Mouse (Mus musculus) adrenal gland, adult 8-10 months (tissue): ENCODE results near the gene Zcwpw1. TPM values are rescaled to one million over a fixed set of nuclear protein-coding genes. Genes with fewer than 3 reads are reported as not detected.

Experiments used
- DNase-seq: peaks from one replicate; pipeline ENCODE4 v3.0.0; 2022
- total RNA-seq, 4 experiments: library from RNA; stranded (reverse); gene quantifications; 2 replicates each; pipeline ENCODE4 v1.2.4; 2022

The Zcwpw1 gene
- total RNA-seq, 4 experiments from 2014 or later = 1.4 to 4.4 (median 2.8) TPM

DNA sequence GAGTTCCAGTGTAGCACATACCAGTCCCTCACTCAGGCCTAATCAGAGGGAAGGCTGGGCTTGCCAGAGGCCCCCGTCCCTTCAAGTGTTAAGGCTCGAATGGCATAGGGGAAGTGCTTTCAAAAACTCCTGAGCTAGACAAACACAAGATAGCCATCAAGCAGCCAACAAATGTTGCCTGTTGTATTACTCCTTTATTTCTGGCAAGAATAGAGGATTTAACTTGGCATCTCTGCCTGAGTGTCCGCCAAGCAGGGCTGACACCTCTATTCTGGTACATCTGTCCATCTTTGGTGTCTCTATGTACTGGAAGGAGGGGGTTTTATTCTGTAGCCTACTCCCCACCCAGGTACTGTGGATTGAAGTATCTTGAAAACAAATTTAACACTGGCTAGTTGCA lies 31.5 kb upstream of the Zcwpw1 start:
- DNase-seq = no peak

DNA sequence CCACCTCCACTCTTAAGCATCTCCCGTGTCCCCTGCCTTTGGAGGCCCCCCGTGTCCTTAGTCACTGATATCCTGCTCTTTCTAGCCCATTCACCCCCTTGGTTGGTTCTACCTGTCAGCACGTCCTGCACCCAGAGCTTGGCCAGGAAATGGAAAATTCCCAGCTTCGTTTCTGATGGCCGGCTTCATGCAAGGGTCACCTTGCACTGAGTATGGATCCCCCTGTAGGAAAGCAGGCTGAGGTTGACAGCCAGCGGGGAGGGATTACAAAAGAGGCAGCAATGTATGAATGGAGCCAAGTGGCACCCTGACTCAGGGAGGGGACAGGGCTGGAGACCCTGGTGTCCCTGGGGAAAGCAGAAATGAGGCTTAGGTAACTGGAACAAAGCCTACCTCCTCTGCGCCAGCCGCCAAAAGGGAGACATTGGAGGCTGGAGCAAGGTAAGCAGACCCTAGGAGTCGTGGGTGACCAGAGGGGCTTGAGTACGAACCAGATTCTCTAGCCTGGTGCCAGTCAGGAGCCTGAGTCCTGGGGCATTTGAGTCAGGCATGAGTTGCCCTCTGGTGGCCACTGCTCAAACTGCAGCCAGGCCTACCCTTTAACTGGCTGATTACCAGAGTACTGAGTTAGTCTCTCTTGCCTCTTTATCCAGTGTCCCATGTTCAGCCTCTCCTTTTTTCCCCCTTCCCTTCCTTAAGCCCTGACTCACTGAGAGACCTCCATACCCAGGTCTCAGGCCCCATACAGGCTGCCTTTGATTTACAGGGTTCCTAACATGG lies 30.5 kb upstream of the Zcwpw1 start:
- DNase-seq = peak; percentile 71

DNA sequence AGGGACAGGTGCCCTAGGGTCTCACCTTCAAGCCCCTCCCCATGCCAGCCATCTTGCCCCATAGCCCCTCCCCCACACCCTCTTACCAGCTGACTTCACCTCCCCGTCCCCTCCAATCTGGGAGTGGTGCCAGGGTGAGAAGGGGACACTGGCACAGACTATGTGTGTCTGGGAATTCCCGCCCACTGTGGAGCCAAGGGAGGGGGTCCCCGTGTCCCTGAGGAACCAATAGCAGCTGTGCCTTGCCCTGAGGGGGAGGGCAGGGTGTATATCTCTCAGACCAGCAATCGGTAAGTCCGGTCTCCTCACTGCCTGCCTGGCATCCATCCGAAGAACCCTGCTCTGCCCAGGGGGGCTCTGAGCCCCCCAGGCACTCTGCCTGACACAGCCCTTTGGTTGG lies 29.7 kb upstream of the Zcwpw1 start:
- no peak for DNase-seq

DNA sequence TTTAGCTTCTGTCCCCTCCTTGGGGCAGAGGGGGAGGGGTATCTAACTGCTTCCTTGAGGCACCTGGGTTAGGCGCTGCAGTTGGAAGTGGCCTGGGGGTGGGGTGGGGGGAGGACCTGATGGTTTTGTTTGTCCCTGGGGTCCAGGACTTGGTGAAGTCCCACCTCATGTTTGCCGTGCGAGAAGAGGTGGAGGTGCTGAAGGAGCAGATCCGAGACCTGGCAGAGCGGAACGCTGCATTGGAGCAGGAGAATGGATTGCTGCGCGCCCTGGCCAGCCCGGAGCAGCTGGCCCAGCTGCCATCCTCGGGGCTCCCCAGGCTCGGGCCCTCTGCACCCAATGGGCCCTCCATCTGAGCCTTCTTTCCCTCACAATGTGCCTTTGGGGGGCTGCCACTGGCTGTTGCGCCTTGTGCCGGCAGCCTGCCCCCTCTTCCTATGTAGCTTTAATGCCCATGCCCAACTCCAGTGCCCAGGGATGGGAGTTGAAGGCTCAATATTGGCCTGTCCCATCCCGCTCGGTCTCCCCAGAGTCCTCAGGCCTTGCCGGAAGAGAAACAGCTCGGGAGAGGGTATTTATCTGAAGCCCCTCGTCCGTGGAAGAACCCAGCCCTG lies 28.6 kb upstream of the Zcwpw1 start:
- DNase-seq = no peak

DNA sequence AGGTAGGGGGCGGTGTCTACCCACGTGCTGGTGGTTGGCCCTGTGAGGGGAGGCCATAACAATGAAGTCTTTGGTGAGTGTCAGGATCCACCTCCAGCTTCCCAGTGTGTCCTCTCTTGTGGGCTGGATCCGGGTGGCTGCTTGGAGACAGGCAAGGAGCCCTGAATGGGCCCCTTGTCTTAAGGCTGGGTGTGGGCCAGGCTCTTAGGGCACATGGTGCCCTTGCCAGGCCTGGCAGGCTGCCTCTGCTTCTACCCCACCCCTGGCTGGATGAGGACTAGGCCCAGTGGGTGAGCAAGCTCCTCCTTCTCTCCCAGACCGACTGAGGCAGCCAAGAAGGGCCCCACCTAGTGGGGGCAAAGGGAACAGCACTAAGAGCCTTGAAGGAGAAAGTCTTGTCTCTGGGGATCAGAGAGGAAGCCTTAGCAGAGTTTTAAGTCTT lies 27.6 kb upstream of the Zcwpw1 start:
- DNase-seq = peak; percentile 76

DNA sequence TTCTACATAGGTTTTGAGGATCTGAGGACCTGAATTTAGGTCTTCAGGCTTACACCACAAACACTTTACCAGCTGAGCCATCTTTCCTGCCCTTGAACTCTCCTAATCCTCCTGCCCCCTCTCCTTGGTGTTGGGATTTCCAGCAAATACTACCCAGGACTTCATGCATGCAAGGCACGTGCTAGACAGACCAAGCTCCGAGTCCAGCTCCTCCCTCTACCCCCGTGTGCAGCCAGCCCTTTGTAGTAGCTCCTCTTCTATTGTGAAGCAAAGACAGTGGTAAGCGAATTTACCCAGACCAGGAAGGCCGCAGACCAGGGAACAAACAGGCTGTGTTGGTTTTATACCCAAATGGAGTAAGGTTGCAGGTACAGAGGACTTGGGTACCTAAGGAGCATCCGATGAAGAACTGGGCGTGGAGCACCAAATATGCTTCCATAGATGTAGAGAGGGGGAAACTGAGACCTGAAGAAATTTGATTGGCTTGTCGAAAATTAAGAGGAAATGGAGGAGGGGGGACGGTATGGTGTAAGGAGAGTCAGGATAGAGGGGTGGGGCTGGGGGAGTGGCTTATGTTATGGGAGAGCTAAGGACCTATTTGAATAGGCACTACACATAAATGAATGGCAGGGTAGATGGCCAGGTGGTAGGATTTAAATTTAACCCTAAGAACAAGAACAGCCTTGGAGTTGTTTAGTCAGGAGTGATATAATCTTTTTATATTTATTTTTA lies 22.8 kb upstream of the Zcwpw1 start:
- DNase-seq = no peak

DNA sequence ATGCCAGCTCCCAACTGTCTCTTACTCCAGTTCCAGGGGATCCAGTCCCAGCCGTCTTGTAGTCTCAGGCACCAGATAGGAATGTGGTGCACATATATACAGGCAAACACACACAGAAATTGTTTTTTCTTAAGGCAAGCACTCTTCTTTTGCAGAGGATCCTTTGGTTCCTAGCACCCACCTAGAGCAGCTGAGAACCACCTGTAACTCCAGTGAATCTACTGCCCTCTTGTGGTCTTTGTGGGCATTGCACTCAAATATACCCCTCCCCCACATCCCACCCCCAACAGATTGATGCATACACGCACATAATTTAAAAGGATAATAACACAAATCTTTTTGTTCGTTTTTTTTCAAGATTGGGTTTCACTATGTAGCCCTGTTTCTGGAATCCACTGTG lies 21.3 kb upstream of the Zcwpw1 start:
- DNase-seq = no peak

DNA sequence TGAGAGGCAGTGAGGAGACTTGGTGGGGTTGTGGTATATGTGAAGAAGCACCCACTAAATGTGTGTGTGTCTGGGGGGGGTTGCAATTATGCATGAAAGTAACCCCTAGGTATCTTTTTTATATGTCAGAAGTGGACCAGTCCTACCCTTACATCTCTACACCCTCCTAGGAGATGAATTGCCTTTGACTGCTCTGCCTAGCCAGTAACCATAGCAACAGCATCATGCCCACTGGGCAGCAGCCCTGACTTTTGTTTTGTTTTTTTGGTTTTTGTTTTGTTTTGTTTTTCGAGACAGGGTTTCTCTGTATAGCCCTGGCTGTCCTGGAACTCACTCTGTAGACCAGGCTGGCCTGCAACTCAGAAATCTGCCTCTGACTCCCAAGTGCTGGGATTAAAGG lies 19.1 kb upstream of the Zcwpw1 start:
- DNase-seq = no peak

DNA sequence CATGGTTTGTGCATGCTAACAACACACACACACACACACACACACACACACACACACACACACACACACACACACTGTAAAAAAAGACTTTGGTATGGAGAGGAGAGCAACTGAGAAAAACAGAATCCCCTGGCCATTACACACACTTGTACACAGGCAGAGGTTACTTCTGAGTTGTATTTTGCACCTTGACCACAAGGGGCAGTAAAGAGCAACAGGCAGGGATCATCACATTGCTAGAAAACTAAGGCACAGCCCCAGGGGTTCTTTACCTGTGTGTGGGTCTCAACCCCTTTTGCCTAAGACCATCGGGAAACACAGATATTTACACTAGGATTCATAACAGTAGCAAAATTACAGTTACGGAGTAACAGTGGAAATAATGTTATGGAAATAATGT lies 16.9 kb upstream of the Zcwpw1 start:
- DNase-seq = no peak

DNA sequence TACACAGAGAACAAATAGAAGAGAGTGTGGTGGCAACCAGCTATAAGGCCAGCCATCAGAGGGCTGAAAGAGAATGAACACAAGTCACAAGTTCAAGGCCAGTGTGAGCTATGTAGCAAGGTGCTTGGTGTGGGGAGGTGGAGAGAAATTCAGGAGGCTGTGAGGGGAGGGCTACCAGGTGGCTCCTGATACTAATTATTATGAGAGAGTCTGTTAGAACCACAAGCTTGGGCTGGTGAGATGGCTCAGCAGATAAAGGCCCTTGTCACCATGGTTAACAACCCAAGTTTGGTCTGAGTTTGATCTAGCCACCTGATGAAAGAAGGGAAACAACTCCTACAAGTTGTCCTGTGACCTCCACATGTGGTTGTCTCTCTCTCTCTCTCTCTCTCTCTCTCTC lies 14.8 kb upstream of the Zcwpw1 start:
- no peak for DNase-seq

DNA sequence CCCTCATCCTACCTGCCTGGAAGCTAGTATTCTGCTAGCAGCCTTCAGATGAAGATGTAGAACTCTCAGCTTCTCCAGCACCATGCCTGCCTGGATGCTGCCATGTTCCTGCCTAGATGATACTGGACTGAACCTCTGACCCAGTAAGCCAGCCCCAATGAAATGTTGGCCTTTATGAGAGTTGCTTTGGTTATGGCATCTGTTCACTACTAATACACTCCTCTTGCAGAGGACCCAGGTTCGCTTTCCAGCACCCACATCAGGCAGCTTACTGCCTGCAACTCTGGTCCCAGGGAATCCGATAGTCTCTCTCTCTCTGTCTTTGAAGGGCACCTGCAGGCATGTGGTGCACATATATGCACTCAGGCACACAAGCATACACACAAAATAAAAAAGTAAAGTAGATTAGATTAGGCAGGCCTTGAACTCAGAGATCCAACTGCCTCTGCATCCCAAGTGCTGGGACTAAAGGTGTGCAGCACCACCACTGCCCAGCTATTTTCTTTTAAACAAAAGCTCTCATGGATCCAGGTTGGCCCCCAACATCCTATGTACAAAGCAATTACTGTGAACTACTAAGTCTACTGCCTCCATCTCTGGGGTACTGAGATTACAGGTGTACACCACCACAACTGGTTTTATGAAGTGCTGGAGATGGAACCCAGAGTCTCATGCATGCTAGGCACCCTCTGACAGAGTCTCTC lies 11.9 kb upstream of the Zcwpw1 start:
- DNase-seq = no peak

DNA sequence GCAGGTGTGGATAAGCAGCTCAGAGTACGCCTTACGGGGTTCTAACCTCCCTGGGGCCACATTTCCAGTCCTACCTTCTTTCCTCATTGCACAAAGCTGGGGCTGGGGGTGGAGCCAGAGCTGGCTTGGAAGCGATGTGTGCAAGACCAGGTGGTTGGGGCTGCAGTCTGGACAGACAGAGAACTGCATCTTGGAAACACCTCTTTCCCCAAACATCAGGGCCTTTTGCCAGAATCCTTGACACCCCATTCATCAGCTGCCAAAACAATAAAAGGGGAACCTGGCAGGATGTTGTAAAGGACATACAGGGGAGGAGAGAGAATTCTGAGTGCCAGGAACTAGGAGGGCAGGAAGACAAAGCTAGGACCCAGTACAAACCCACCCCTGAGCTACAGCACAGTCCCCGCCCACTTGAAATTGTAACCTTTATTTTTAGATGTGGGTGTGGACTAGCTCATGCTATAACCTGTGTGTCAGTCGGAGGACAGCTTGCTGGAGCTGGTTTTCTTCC lies 11.1 kb upstream of the Zcwpw1 start:
- DNase-seq = no peak

DNA sequence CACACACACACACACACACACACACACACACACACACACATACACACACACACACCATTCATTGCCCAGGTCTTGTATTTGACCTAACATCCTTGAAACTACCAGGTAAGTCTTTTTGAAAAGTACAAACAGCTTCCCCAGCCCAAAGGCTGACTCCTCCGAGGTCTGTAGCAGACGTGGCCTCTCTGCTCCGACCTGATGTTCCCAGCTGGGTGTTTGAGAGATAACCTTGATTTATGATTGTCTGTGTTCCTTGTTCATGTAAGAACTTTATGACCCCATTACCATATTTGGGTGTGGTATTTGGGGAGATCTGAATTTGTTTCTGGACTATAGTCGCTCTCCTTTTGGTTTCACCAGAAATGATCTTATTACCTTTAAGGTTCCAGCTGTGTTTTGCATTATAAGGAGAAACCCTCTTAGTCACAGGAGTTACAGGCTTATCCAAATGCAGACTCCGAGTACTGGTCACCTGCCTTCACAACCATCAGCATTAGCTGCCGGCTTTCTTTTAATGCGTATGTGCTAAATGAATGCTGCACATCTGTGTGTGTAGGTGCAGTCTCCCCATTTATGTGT lies 10.2 kb upstream of the Zcwpw1 start:
- no peak for DNase-seq

DNA sequence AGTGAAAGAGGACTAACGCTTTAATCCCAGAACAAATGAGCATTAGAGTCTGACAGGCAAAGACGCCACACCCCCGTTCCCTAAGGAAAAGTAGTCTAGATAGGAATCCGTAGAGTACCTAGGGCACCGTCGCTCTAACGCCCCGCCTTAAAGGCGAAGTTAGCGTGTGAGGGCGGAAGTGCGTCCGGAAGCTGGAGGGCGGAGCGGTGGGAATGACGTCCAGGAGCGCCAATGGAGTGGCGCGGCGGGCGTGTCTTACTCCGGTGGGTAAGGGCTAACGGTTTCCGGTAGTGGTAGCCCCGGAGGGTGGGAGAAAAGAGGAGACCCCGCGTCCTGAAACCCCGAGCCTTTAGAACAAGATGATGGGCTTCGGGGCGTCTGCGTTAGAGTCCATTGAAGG lies 9.0 kb upstream of the Zcwpw1 start, which contains the start of gene Ppp1r35:
TSS of gene Ppp1r35 (plus strand) at position 215 of the 400 bp plus-strand sequence.
- peak; percentile 96 for DNase-seq

DNA sequence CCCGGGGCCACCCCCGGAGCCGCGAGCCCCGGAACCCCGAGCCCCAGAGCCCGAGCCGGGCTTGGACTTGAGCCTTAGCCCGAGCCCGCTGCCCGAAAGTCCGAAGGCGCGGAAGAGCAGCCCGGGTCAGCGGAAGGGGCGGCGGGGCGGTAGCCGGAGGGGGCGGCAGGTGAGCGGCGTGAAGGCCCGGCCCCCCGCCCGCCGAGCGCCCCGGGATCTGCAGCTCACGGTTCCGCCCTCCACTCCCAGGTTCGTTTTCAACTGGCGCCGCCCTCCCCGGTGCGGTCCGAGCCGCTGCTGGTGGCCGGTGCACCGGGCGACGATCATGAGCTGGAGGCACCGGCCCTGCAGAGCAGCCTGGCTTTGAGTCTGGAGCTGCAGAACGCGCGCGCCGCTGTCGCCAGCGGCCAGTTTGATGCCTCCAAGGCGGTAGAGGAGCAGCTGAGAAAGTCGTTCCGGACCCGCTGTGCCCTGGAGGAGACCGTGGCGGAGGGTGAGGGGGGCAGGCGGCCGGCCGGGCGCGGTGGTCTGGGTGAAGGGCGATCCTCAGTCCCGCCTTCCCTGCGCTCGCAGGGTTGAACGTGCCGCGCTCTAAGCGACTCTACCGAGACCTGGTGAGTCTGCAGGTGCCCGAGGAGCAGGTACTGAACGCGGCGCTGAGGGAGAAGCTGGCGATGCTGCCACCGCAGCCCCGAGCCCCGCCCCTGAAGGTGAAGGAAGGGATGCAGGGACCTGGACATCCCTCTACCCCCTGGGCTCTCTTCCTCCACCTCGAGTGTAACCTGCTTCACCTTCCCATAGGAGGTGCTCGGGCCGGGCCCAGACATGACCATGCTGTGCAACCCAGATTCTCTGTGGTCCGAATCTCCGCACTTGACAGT lies 8.3 kb upstream of the Zcwpw1 start:
- DNase-seq = no peak

DNA sequence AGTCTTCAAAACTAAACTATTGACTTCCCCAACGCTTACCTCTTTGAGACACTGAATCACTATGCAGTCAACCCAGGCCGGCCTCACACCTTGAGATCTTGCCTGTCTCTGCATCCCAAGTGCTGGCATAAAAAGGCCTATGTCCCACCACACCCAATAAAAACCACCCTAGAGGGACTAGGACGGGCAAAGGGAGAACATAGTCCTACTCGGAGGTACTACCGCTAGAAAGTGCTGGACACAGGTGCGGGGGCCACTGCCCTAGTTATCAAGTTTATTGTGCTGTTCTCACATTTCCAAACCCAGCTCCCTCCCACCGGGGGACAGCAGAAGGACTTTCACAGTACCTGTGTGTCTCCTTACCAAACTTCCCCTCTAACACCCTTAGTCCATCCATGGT lies 5.9 kb upstream of the Zcwpw1 start:
- no peak for DNase-seq

DNA sequence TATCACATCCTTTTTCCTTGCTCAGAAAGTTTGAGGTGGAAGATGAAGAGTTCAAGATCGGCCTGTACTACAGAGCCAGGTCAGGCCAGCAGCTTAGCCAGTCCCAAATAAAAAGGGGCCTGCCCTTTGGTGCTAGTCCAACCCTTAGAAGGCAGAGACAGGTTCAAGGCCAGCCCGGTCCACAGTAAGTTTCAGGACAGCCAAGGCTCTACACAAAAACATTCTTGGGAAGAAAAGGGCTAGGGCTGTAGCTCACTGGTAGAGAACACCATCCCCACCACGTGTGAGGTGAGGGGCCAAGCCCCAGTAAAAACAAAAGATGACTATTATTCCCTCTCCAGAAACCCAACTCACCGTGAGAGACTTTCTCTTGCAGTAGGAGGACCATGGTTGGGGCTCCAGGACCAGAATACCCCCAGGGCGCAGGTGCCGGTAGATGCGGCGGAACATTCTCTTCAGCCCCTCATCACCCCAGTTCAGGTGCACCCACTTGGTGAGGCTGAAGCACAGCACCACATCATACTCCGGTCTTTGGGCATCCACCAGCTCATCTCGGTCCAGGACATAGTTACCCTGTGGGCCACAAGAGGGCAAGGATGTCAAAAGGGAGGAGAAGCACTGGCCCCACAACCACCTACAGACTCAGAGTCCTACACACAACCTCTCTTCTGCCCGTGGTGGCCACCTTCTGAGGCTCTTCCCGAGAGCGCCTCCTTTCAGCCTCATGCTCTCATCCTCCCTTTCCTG lies 4.6 kb upstream of the Zcwpw1 start:
- no peak for DNase-seq

DNA sequence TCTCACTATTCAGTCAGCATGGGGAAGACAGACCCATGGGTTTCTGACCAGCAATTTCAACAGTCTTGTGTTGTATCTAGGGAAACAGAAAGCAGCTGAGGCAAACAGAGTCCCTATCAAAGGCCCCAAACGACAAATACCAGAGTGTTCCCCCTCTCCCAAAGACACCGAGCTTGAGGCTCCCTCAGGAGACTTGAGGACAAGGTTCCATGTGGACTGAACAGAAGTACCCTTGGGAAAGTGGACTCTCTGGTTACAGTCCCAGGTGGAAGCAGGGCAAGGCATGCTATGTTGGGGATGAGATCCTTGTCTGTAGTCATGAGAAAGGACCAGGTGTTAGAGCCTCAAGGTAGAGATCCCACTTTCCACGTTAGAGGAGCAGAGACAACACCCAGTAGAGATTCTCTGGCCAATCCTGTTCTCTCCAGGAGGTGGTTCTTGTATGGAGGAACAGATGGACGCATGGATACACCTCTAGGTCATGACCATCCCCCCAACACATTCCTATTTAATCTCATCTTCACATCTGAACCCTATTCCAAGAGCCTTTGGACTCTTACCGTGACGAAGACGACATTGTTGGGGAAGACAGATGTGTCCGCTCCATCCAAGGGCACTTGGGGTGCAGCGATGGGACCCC lies 3.6 kb upstream of the Zcwpw1 start:
- no peak for DNase-seq

DNA sequence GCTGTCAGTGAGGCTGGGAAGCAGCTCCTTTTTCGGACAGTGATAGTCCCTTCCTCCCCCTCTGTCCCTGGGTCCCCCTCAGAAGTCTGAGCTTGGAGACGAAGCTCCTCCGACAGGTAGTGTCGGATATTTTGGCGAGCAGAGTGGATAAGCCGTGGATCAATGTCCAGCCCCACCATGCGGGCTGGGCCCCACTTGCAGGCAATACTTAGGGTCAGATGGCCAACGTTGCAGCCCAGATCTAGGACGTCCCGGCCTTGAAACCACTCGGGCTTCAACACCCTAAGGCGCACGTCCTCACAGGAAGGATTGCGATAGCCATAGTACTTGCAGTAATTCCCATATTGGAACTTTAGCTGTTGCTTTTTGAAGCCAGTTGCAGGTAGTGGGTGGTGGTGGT lies 3.1 kb upstream of the Zcwpw1 start:
- DNase-seq = peak; percentile 61
